In the genomic region with DNA sequence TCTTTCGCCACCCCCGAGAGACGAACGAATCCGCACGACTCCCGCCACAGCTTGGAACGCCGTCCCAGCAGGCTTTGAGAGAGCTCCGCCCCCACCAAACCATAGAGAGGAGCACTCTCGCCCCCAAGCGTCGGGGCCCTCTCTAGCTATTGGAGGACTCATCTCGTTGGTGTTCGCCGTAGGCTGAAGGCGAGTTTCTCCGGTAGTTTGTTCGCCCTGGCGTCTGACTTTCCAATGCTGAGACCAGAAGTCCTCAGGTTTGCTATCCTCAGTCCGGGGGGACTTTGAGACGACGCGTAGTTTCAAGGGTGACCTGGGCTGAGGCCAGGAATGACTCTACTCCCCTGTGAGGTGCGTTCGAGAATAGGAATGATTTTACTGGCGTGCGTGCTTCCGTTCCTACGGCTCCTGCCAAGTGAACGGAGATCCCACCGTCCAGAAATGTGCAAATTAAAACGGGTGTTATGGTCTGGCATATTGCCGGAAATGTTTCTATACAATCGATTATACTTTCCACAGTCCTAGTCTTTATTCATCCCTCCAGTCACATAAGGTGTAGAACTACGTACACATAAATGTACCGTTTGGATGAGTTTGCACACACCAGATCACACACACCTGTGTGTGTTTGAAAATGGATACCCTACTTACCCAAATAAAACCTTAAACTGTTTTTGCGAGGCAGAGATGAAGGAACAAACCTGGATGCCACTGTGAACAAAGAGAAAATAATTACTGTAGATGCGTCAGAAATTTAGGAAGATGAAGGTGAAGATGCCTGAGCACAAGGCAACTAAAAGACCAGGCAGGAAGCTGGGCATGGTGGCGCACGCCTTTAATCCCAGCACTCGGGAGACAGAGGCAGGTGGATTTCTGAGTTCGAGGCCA, we compare ENCODE assay signal across 7 mouse cellular contexts. TPM values are rescaled to one million over a fixed set of nuclear protein-coding genes. Genes with fewer than 3 reads are reported as not detected.
DNase-seq lines count a peak whose midpoint lies in the region; ATAC-seq and TF ChIP-seq lines count a peak whose summit lies in the region.

A gene (minus strand): TSS at position 76 of the 888 bp plus-strand sequence.
A gene (plus strand): TSS at position 169 of the 888 bp plus-strand sequence.

- H3K27ac ChIP-seq in embryonic facial prominence, embryonic 10.5 days (replicated peaks), result peak within 1 kb of the TSS; percentile 91
- H3K27ac ChIP-seq in intestine, postnatal 0 days (ENCODE audit: low read depth, low read length), result peak within 1 kb of the TSS; percentile 47; the same call in 1 of the 2 replicates
- H3K27ac ChIP-seq in midbrain, embryonic 12.5 days (replicated peaks), result peak within 1 kb of the TSS; percentile 56
- peak within 1 kb of the TSS; percentile 95 for H3K27ac ChIP-seq in small intestine, adult 2 months (ENCODE audit: insufficient read depth, low read depth, low read length)

- no peaks in the 10 kb centered on the region for H3K27me3 ChIP-seq in embryonic facial prominence, embryonic 10.5 days (replicated peaks; ENCODE audit: low read depth, poor library complexity, severe bottlenecking)
- H3K27me3 ChIP-seq in intestine, postnatal 0 days (replicated peaks; ENCODE audit: control insufficient read depth, insufficient read depth, low read length), result no peaks in the 10 kb centered on the region
- no peaks in the 10 kb centered on the region for H3K27me3 ChIP-seq in midbrain, embryonic 12.5 days
- H3K27me3 ChIP-seq in small intestine, adult 2 months (ENCODE audit: control insufficient read depth, insufficient read depth, low read length), result no peaks in the 10 kb centered on the region

- H3K4me3 ChIP-seq in embryonic facial prominence, embryonic 10.5 days, result peak within 1 kb of the TSS; percentile 80
- H3K4me3 ChIP-seq in intestine, postnatal 0 days (ENCODE audit: low read depth, low read length), result peak within 1 kb of the TSS; percentile 72
- H3K4me3 ChIP-seq in midbrain, embryonic 12.5 days, result peak within 1 kb of the TSS; percentile 71
- peak within 1 kb of the TSS; percentile 99 for H3K4me3 ChIP-seq in small intestine, adult 2 months (ENCODE audit: low read depth, low read length)

- H3K9me3 ChIP-seq in embryonic facial prominence, embryonic 10.5 days, result no peaks in the 10 kb centered on the region
- no peaks in the 10 kb centered on the region for H3K9me3 ChIP-seq in intestine, postnatal 0 days (ENCODE audit: control insufficient read depth)
- H3K9me3 ChIP-seq in midbrain, embryonic 12.5 days, result no peaks in the 10 kb centered on the region

- peak; percentile 97 for ATAC-seq in intestine, postnatal 0 days
- peak; percentile 99 for ATAC-seq in midbrain, embryonic 12.5 days (ENCODE audit: low FRiP score, low read depth)

- H3K9ac ChIP-seq in intestine, postnatal 0 days (ENCODE audit: low read depth, low read length), result peak within 1 kb of the TSS; percentile 59
- H3K9ac ChIP-seq in midbrain, embryonic 12.5 days (replicated peaks), result peak within 1 kb of the TSS; percentile 71

- peaks cover 10% of the 10 kb centered on the region; the same call in 1 of the 2 replicates for H3K36me3 ChIP-seq in embryonic facial prominence, embryonic 10.5 days (replicated peaks)
- no peaks in the 10 kb centered on the region for H3K36me3 ChIP-seq in intestine, postnatal 0 days (ENCODE audit: control insufficient read depth, insufficient read depth)
- no peaks in the 10 kb centered on the region for H3K36me3 ChIP-seq in midbrain, embryonic 12.5 days
- 0 out of 2 replicates have a peak, but pooled peaks cover 4% of the 10 kb centered on the region for H3K36me3 ChIP-seq in small intestine, adult 2 months (ENCODE audit: control insufficient read depth, insufficient read depth, low read length)

- peak; percentile 66 for TF ChIP-seq CTCF in intestine, postnatal 0 days (IDR thresholded peaks at IDR 0.05; ENCODE audit: low read depth)
- 0 out of 2 replicates have a peak, but pooled peaks have one; percentile 29 for TF ChIP-seq CTCF in small intestine, adult 2 months (IDR thresholded peaks at IDR 0.05; ENCODE audit: extremely low read depth, insufficient read length, insufficient replicate concordance, low read depth, low read length)

- peak within 1 kb of the TSS; percentile 86 for H3K4me2 ChIP-seq in intestine, postnatal 0 days (replicated peaks; ENCODE audit: low read depth)
- H3K4me2 ChIP-seq in midbrain, embryonic 12.5 days (replicated peaks), result peak within 1 kb of the TSS; percentile 72

- 0 out of 2 replicates have a peak, but pooled peaks have one; percentile 41 for TF ChIP-seq POLR2A in small intestine, adult 2 months (IDR thresholded peaks at IDR 0.05; ENCODE audit: low read depth, low read length)

- 4% methylated on average over 43 of the region's 43 CpGs for WGBS in embryonic facial prominence, embryonic 10.5 days
- WGBS in intestine, postnatal 0 days, result 2% methylated on average over 43 of the region's 43 CpGs
- WGBS in midbrain, embryonic 12.5 days, result 4% methylated on average over 43 of the region's 43 CpGs
- under 1% methylated on average over 43 of the region's 43 CpGs for WGBS in small intestine, adult 2 months

- intact Hi-C loops in left cerebral cortex, postnatal 4 days (cut with DNase I), result no loop called here

- peak; percentile 93 for DNase-seq in adrenal gland, postnatal 10 days
- DNase-seq in embryonic facial prominence, embryonic 10.5 days (ENCODE audit: low spot score), result peak; percentile 92
- peak; percentile 38 for DNase-seq in gonadal fat pad, adult 2 months (ENCODE audit: low read depth)
- DNase-seq in left cerebral cortex, postnatal 4 days, result peak; percentile 90

- peaks cover 6% of the 10 kb centered on the region for H3K4me1 ChIP-seq in embryonic facial prominence, embryonic 10.5 days
- H3K4me1 ChIP-seq in intestine, postnatal 0 days (replicated peaks; ENCODE audit: control insufficient read depth, insufficient read depth, low read length), result no peaks in the 10 kb centered on the region
- peaks cover 9% of the 10 kb centered on the region for H3K4me1 ChIP-seq in midbrain, embryonic 12.5 days
- H3K4me1 ChIP-seq in small intestine, adult 2 months (ENCODE audit: control insufficient read depth, insufficient read depth, insufficient read length, low read length), result no peaks in the 10 kb centered on the region

RNA-seq across cellular contexts. Expression of the first gene that starts in this region (rescaled TPM):
- 1 to 10 TPM; 3.2 to 4.0 TPM for total RNA-seq in adrenal gland, postnatal 10 days (2021)
- 46.6 and 48.2 TPM in 2 replicates for polyA plus RNA-seq in embryonic facial prominence, embryonic 10.5 days (2016; fragmentation: Nextera tagmentation; extraction: Ambion mirVana)
- 1.1 and 1.3 TPM in 2 replicates for polyA plus RNA-seq in gonadal fat pad, adult 2 months (2012; rRNA removed)
- polyA plus RNA-seq in intestine, postnatal 0 days (2015; fragmentation: Nextera tagmentation; extraction: Ambion mirVana), result 3.2 and 3.9 TPM in 2 replicates
- total RNA-seq in left cerebral cortex, postnatal 4 days (2021), result 1 to 10 TPM; 2.8 to 3.1 TPM
- polyA plus RNA-seq in midbrain, embryonic 12.5 days (2016; fragmentation: Nextera tagmentation; extraction: Ambion mirVana), result 23.7 and 24.4 TPM in 2 replicates
- polyA plus RNA-seq in small intestine, adult 2 months (2012; rRNA removed), result 0.25 and 0.44 TPM in 2 replicates

RNA-seq across cellular contexts. Expression of the second gene that starts in this region (rescaled TPM):
- 1 to 10 TPM; 3.2 to 4.5 TPM for total RNA-seq in adrenal gland, postnatal 10 days (2021)
- polyA plus RNA-seq in embryonic facial prominence, embryonic 10.5 days (2016; fragmentation: Nextera tagmentation; extraction: Ambion mirVana), result 10.9 and 11.8 TPM in 2 replicates
- polyA plus RNA-seq in gonadal fat pad, adult 2 months (2012; rRNA removed), result 1.0 and 1.1 TPM in 2 replicates
- 5.9 and 6.5 TPM in 2 replicates for polyA plus RNA-seq in intestine, postnatal 0 days (2015; fragmentation: Nextera tagmentation; extraction: Ambion mirVana)
- total RNA-seq in left cerebral cortex, postnatal 4 days (2021), result 1 to 10 TPM; 5.1 to 5.2 TPM
- polyA plus RNA-seq in midbrain, embryonic 12.5 days (2016; fragmentation: Nextera tagmentation; extraction: Ambion mirVana), result 9.4 and 10.1 TPM in 2 replicates
- polyA plus RNA-seq in small intestine, adult 2 months (2012; rRNA removed), result 0.06 and 0.08 TPM in 2 replicates

Comparison
In these comparisons a context has a peak if more than half of its experiments do, and no peak if none do; other contexts are left out.
1. Peak in every context shown above with its lines: DNase-seq, ATAC-seq, H3K4me3 ChIP-seq and H3K27ac ChIP-seq.
2. DNase-seq: peak in every context shown above with its lines; median percentile 93 in adrenal gland, postnatal 10 days; 92 in embryonic facial prominence, embryonic 10.5 days; 90 in left cerebral cortex, postnatal 4 days; 38 in gonadal fat pad, adult 2 months.